Mouse (Mus musculus) CH12.LX (cell line): ENCODE results near the gene Mgat4d. TPM values are rescaled to one million over a fixed set of nuclear protein-coding genes. Genes with fewer than 3 reads are reported as not detected.

Source experiments
- DNase-seq: peaks from one replicate; pipeline ENCODE4 v3.0.0-alpha.2; 2013; ENCODE audit errors: extremely low read depth
- H3K27ac ChIP-seq: 2 replicates; pipeline ENCODE4 v1.5.1; 2012; ENCODE audit warnings: low read depth, mild to moderate bottlenecking, control low read depth, moderate library complexity; ENCODE audit not compliant: insufficient read depth
- H3K27me3 ChIP-seq: replicated peaks from 2 replicates; pipeline ENCODE3; 2012; ENCODE audit warnings: inconsistent platforms
- H3K36me3 ChIP-seq, 2 experiments: replicated peaks in 1 of 2; 2 replicates each; pipeline versions ENCODE3 to v1.6.1; 2012; ENCODE audit warnings: inconsistent platforms in 1 of 2, low read length in 1 of 2, mild to moderate bottlenecking in 1 of 2, mixed read lengths in 1 of 2, moderate library complexity in 1 of 2; ENCODE audit not compliant: control insufficient read depth in 1 of 2, insufficient read depth in 1 of 2
- H3K4me1 ChIP-seq, 2 experiments: 2 replicates each; pipeline ENCODE4 v1.6.1; 2012; ENCODE audit warnings: inconsistent platforms in 1 of 2, moderate library complexity in 1 of 2; ENCODE audit not compliant: insufficient read depth in 2 of 2, control insufficient read depth in 1 of 2
- H3K4me2 ChIP-seq: 2 replicates; pipeline ENCODE4 v1.6.1; 2012; ENCODE audit warnings: low read depth, mild to moderate bottlenecking, control low read depth; ENCODE audit not compliant: poor library complexity, insufficient read depth, severe bottlenecking
- H3K4me3 ChIP-seq, 3 experiments: fragments of 150-350 bp in 1 of 3; sonication (generic) in 1 of 3; replicated peaks in 1 of 3; 2 replicates each; pipeline versions ENCODE3 to v1.5.1; 2011 to 2012; ENCODE audit warnings: low read depth in 2 of 3, low read length in 2 of 3, mild to moderate bottlenecking in 2 of 3, moderate library complexity in 2 of 3, control low read depth in 1 of 3, improper control_type of control experiment in 1 of 3, inconsistent platforms in 1 of 3, mixed read lengths in 1 of 3; ENCODE audit not compliant: poor library complexity in 1 of 3
- H3K79me2 ChIP-seq: replicated peaks from 2 replicates; pipeline ENCODE4 v1.6.1; 2012; ENCODE audit warnings: mild to moderate bottlenecking, moderate library complexity; ENCODE audit not compliant: control insufficient read depth, poor library complexity, insufficient read depth, severe bottlenecking; ENCODE audit errors: extremely low read depth
- H3K9ac ChIP-seq: 2 replicates; pipeline ENCODE4 v1.6.1; 2012; ENCODE audit warnings: low read depth, mild to moderate bottlenecking, control low read depth, moderate library complexity; ENCODE audit not compliant: insufficient read depth
- H3K9me3 ChIP-seq: replicated peaks from 2 replicates; pipeline ENCODE3; 2012; ENCODE audit warnings: low read length, inconsistent platforms, mixed read lengths
- CHD1 ChIP-seq: IDR thresholded peaks from 2 replicates; pipeline ENCODE4 v1.6.1; 2012; ENCODE audit warnings: low read depth, low read length, improper control_type of control experiment, inconsistent platforms
- E2F4 ChIP-seq: IDR thresholded peaks from 2 replicates; pipeline ENCODE4 v1.6.1; 2011; ENCODE audit warnings: low read depth, low read length, improper control_type of control experiment; ENCODE audit not compliant: insufficient replicate concordance
- EP300 ChIP-seq: IDR thresholded peaks from 2 replicates; pipeline ENCODE4 v1.6.1; 2011; ENCODE audit warnings: low read length, improper control_type of control experiment
- GABPA ChIP-seq: IDR thresholded peaks from 2 replicates; pipeline ENCODE4 v1.6.1; 2012; ENCODE audit warnings: low read depth, low read length, improper control_type of control experiment, inconsistent platforms; ENCODE audit not compliant: insufficient replicate concordance
- IRF4 ChIP-seq: IDR thresholded peaks from 2 replicates; pipeline ENCODE4 v1.6.1; 2014; ENCODE audit warnings: low read depth, mild to moderate bottlenecking, inconsistent platforms, low read length, improper control_type of control experiment
- JUN ChIP-seq: IDR thresholded peaks from 2 replicates; pipeline ENCODE4 v1.6.1; 2011; ENCODE audit warnings: low read depth, mild to moderate bottlenecking, low read length, improper control_type of control experiment, moderate library complexity; ENCODE audit not compliant: insufficient read depth
- JUND ChIP-seq: conservative IDR thresholded peaks from 2 replicates; pipeline ENCODE4 v1.6.1; 2011; ENCODE audit warnings: low read depth, low read length, improper control_type of control experiment
- KAT2A ChIP-seq: IDR thresholded peaks from 2 replicates; pipeline ENCODE4 v1.6.1; 2012; ENCODE audit warnings: low read length, improper control_type of control experiment, inconsistent platforms; ENCODE audit not compliant: insufficient replicate concordance
- MAFK ChIP-seq: IDR thresholded peaks from 2 replicates; pipeline ENCODE4 v1.6.1; 2011; ENCODE audit warnings: low read length, improper control_type of control experiment; ENCODE audit not compliant: insufficient replicate concordance
- MXI1 ChIP-seq: IDR thresholded peaks from 2 replicates; pipeline ENCODE4 v1.6.1; 2011; ENCODE audit warnings: mild to moderate bottlenecking, low read depth, low read length, improper control_type of control experiment
- MYC ChIP-seq: IDR thresholded peaks from 2 replicates; pipeline ENCODE4 v1.6.1; 2011; ENCODE audit warnings: low read depth, mild to moderate bottlenecking, improper control_type of control experiment, low read length
- PAX5 ChIP-seq: IDR thresholded peaks from 2 replicates; pipeline ENCODE4 v1.6.1; 2012; ENCODE audit warnings: low read length, inconsistent platforms, mixed read lengths
- POLR2AphosphoS2 ChIP-seq: IDR thresholded peaks from 2 replicates; pipeline ENCODE4 v1.6.1; 2011; ENCODE audit warnings: low read depth, low read length, improper control_type of control experiment
- RAD21 ChIP-seq: IDR thresholded peaks from 2 replicates; pipeline ENCODE4 v1.6.1; 2011; ENCODE audit warnings: low read depth, mild to moderate bottlenecking, low read length, improper control_type of control experiment, moderate library complexity
- RCOR1 ChIP-seq: conservative IDR thresholded peaks from 2 replicates; pipeline ENCODE4 v1.6.1; 2012; ENCODE audit warnings: low read depth, mild to moderate bottlenecking, inconsistent platforms, low read length, improper control_type of control experiment
- SIN3A ChIP-seq: IDR thresholded peaks from 2 replicates; pipeline ENCODE4 v1.6.1; 2012; ENCODE audit warnings: low read length, improper control_type of control experiment, inconsistent platforms
- SMC3 ChIP-seq: IDR thresholded peaks from 2 replicates; pipeline ENCODE4 v1.6.1; 2011; ENCODE audit warnings: low read depth, low read length, improper control_type of control experiment
- ZC3H11A ChIP-seq: IDR thresholded peaks from 2 replicates; pipeline ENCODE4 v1.6.1; 2012; ENCODE audit warnings: low read depth, mild to moderate bottlenecking, inconsistent platforms, low read length, improper control_type of control experiment
- ZKSCAN1 ChIP-seq: IDR thresholded peaks from 2 replicates; pipeline ENCODE4 v1.6.1; 2012; ENCODE audit warnings: low read depth, inconsistent platforms, low read length, improper control_type of control experiment, borderline replicate concordance
- ZMIZ1 ChIP-seq: IDR thresholded peaks from 2 replicates; pipeline ENCODE4 v1.6.1; 2012; ENCODE audit warnings: low read depth, mild to moderate bottlenecking, inconsistent platforms, low read length, improper control_type of control experiment
- dilution Hi-C: fragments of 300-500 bp; cut with MboI; formaldehyde crosslinking; loops from 2 replicates; pipeline ENCODE4 v1.14.3; 2020; ENCODE audit warnings: low sequenced_read_pairs; ENCODE audit not compliant: extremely low pct_unique_long_range_greater_than_20kb, extremely low pct_ligation_motif_present
- in situ Hi-C: fragments of 300-500 bp; cut with MboI; formaldehyde crosslinking; loops from 3 replicates; pipeline ENCODE4 v1.14.3; 2019; ENCODE audit warnings: low sequenced_read_pairs, low pct_ligation_motif_present, low pct_unique_long_range_greater_than_20kb, mixed read lengths
- polyA plus RNA-seq: library from polyadenylated mRNA; unstranded; fragments of >175 nt; gene quantifications from 2 replicates; pipeline ENCODE4 v1.2.1, GENCODE M21; 2012; ENCODE audit warnings: low read depth; ENCODE audit not compliant: insufficient read length
- total RNA-seq, 2 experiments: library from RNA; depleted of rRNA; stranded (reverse); fragments of 300-350 nt in 1 of 2; fragments of >200 nt in 1 of 2; gene quantifications; 2 replicates each; pipeline ENCODE4 v1.2.3; 2012 to 2014

The Mgat4d gene
- total and polyA plus RNA-seq, 3 experiments = 0.17 TPM; not detected in 2

- TF ChIP-seq MYC = no peak
- no peak for TF ChIP-seq RAD21
- TF ChIP-seq JUND = no peak
- TF ChIP-seq EP300 = no peak
- TF ChIP-seq SIN3A = peak; percentile 91
- no peak for TF ChIP-seq ZKSCAN1
- no peak for TF ChIP-seq E2F4
- peak; percentile 97 for TF ChIP-seq MXI1
- TF ChIP-seq POLR2AphosphoS2 = 0 out of 2 replicates have a peak, but pooled peaks have one; percentile 52
- TF ChIP-seq ZMIZ1 = peak; percentile 65
- TF ChIP-seq CHD1 = no peak
- TF ChIP-seq KAT2A = no peak; the same call in 1 of the 2 replicates
- no peak for TF ChIP-seq RCOR1
- TF ChIP-seq PAX5 = no peak
- no peak for TF ChIP-seq SMC3
- TF ChIP-seq IRF4 = peak; percentile 38; the same call in 1 of the 2 replicates
- no peak for TF ChIP-seq ZC3H11A
- TF ChIP-seq GABPA = no peak; the same call in 1 of the 2 replicates
- TF ChIP-seq JUN = no peak
Observed at GRCm38 (mm10) chr8:83331899-83332697, 16.2 kb upstream of the Mgat4d start, which contains the start of gene Elmod2 (continued).

GRCm38 (mm10) chr8:83332864-83333263, 15.4 kb upstream of the Mgat4d start:
- dilution Hi-C loops (no loop called here), in situ Hi-C loops (no loop called here)
- Histone ChIP-seq H3K9me3 (no peaks in the 10 kb centered on the region), H3K4me1 (peaks cover 2 to 20% of the 10 kb centered on the region in 2 experiments), H3K79me2 (no peaks in the 10 kb centered on the region; the same call in 1 of the 2 replicates), H3K27me3 (peaks cover 16% of the 10 kb centered on the region), H3K27ac (no peak overlapping the region), H3K36me3 (peaks cover 10 to 15% of the 10 kb centered on the region in 2 experiments), H3K4me2 (peak overlapping the region; percentile 79), H3K4me3 (peak overlapping the region; percentile 46 to 84 (median 67)), H3K9ac (peak overlapping the region; percentile 56)
- DNase-seq = no peak
- TF ChIP-seq ZKSCAN1 (no peak), MAFK (no peak), E2F4 (no peak)
